Mouse (Mus musculus) embryo, embryonic 11.5 days (tissue): ENCODE measurements around the gene Gm28897.
"Not testable (repeated sequence)": the region's sequence is repeated elsewhere in the genome, so short reads cannot be mapped to it uniquely, and the experiment has no call there.

Experiments
- DNase-seq: peaks from one replicate; pipeline ENCODE4 v3.0.0-alpha.2; 2012; ENCODE audit warnings: low read depth, low spot score

The Gm28897 gene

GRCm38 (mm10) chrY:80926695-80927094, at the start of gene Gm28897:
TSS of gene Gm28897 (plus strand) at chrY:80926995.
- DNase-seq, result not testable (repeated sequence)
